Mouse (Mus musculus): ENCODE measurements around the gene Tnfsf13.

Tnfsf13 gene

GRCm38 (mm10) chr11:69681314-69682208 is 4.0 kb downstream of the Tnfsf13 start, which contains the start of gene Senp3:
Senp3 (minus strand) TSS chr11:69682084.
- DNase-seq (ENCODE audit: low spot score in 2 of 2), result peak; percentile 95 to 97

DNA sequence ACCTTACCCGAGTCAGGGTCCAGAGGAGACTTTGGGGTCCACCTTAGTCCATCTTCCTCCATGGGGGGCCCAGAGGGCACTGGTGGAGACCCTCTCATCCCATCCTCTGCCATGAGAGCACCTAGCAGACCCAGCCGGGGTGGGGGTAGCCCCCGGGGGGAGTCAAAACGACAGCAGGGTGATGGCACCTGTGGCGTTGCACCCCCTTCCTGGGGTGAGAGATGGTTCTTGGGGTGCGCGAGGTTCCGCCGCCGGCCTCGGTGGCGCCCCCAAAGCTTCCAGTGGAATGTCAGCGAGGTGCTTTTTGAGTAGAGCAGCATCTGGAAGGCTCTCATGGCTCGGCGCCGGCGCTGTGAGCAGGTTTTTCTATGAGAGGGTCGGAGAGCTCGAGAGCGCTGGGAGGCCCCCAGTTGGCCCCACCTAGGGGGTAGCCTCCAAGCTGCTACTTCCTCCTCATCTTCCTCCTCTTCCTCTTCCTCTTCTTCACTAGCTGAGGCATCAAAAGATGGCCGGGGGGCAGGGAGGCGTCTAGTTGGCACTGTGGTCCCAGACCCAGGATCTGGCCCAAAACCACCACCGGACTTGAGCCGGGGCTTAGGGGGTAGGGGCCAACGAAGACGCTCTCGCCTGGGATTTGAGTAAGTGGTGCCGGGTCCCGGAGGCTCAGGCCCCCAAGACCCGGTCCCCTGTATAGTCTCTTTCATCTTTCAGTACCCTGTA is 5.3 kb downstream of the Tnfsf13 start:
- DNase-seq (ENCODE audit: low spot score in 2 of 2), result no peak

DNA sequence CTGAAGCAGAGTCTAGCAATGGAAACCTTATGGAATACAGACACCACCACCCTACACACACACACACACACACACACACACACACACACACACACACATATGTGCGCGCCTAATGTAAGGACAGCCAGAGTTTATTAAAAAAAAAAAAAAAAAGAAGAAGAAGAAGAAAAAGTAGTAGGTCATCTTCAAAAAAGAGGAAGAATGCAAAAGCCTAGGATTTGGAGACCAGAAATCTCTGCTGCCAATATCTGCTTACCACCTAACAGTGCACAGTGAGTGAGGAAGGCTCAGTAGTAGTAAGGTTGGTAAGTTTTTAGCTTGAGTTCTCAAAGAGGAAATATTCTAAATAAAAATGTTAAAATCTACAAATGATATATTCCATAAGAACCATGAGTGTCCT is 6.4 kb downstream of the Tnfsf13 start:
- DNase-seq (ENCODE audit: low spot score in 2 of 2), result no peak

DNA sequence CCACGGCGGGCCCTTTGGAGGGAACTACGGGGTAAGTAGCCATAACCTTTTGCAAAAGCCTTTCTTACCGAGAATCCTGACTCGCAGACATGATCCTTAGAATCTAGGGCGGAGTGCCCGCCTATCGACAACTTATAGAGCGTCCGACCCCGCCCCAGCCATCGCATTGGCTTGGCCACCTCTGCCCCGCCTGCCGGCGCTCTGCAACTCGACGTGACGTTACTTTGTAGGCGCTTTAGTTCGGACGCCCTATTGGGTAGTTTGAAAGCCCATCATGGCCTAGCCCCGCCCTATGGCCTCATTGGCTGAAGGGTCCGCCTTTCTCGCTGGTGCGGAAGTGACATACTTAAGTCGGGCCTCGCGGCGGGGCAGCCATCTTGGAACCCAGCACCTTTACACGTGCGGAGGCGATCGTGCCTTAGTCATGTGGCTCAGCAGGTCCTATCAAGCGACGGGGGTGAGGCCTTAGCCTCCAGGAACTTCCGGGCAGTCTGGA is 13.3 kb downstream of the Tnfsf13 start, which contains the start of gene Eif4a1:
Gene Eif4a1 (minus strand): TSS at position 213 of the 496 bp plus-strand sequence.
- DNase-seq (ENCODE audit: low spot score in 2 of 2), result peak; percentile 100

GRCm38 (mm10) chr11:69671726-69672124 is 13.9 kb downstream of the Tnfsf13 start:
- peak; percentile 55 to 61 for DNase-seq (ENCODE audit: low spot score in 2 of 2)

- DNase-seq (ENCODE audit: low spot score in 2 of 2), result peak; percentile 91 to 92
Measured at GRCm38 (mm10) chr11:69670786-69671725, 14.5 kb downstream of the Tnfsf13 start.

GRCm38 (mm10) chr11:69666665-69667005 is 18.9 kb downstream of the Tnfsf13 start:
- DNase-seq (ENCODE audit: low spot score in 2 of 2), result no peak

DNA sequence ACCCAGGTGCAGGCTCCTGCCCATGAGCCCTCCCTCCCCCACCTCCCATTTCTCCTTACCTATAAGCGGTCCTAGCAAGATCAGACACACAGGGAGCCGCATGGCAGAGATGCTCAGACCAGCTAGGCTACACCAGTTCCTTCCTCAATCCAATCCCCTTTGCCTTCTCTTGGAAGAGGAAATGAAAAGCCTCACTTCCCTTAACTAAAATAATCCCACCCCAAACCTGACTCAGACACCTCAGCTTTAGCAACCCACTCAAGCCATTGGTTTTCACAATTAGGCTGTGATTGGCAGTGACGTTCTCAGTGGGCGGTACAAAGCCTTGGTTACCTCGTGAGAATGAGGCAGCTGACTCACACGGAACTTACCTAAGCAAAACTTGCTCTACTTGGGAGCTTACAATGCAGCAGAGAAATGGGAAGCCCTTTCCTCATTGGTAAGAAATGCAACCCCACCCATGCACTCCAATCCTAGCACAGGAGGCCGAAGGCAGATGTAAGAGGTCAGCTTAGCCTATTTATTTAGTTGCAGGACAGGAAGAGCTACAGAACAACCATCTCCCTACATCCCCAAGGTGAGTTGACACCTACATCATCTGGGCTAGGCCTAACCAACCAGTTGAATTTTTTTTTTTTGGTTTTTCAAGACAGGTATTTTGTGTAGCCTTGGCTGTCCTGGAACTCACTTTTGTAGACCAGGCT is 19.5 kb downstream of the Tnfsf13 start, which contains the start of gene Cd68:
Gene Cd68 (minus strand): TSS at position 193 of the 704 bp plus-strand sequence.
- DNase-seq (ENCODE audit: low spot score in 2 of 2), result peak in 1 of 2 experiments; percentile 74

DNA sequence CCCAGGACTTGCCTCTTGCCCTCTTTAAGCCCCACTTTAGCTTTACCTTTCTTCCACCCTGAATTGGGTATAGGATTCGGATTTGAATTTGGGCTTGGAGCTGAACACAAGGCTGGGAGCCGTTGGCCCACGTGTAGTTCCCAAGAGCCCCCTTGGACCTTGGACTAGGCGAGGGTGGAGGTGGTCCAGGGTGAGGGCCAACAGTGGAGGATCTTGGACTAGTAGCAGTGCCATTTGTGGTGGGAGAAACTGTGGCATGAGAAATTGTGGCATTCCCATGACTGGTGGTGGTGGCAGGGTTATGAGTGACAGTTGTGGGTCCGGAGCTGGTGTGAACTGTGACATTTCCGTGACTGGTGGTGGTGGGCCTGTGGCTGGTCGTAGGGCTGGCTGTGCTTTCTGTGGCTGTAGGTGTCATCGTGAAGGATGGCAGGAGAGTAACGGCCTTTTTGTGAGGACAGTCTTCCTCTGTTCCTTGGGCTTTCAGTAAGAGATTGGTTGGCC is 20.1 kb downstream of the Tnfsf13 start:
- DNase-seq (ENCODE audit: low spot score in 2 of 2), result no peak

DNA sequence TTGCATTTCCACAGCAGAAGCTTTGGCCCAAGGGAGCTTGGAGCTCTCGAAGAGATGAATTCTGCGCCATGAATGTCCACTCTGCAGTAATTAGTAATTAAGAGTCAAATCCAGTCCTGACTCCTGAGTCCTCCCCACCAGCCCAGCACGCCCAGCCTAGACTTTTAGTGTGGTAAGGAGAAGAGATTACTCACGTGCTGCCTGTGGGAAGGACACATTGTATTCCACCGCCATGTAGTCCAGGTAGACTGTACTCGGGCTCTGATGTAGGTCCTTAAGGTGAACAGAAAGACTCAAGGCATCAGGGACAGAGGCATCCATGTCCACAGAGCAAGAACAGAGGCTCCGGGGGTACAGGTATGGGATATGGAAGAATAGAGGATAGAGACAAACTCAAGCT is 20.7 kb downstream of the Tnfsf13 start:
- DNase-seq (ENCODE audit: low spot score in 2 of 2), result no peak

DNA sequence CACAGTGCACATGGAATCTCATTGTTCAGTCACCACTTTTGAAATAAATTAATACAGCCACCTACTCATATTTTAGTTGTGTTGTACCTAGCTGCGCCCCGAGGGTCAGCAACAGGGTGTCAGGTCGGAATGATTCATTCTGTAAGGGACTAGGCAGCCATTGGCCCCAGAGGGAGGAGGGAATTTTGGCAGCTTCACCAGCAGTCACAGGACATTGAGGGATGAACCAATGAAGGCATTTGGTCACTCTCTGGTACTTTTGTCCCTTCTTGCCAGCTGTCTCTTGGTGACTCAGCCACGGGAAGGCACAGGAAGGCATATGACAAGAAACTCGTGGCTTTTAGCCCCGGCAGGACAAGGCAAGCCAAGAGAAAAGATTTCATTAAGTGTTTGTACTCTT is 21.8 kb downstream of the Tnfsf13 start:
- no peak for DNase-seq (ENCODE audit: low spot score in 2 of 2)

DNA sequence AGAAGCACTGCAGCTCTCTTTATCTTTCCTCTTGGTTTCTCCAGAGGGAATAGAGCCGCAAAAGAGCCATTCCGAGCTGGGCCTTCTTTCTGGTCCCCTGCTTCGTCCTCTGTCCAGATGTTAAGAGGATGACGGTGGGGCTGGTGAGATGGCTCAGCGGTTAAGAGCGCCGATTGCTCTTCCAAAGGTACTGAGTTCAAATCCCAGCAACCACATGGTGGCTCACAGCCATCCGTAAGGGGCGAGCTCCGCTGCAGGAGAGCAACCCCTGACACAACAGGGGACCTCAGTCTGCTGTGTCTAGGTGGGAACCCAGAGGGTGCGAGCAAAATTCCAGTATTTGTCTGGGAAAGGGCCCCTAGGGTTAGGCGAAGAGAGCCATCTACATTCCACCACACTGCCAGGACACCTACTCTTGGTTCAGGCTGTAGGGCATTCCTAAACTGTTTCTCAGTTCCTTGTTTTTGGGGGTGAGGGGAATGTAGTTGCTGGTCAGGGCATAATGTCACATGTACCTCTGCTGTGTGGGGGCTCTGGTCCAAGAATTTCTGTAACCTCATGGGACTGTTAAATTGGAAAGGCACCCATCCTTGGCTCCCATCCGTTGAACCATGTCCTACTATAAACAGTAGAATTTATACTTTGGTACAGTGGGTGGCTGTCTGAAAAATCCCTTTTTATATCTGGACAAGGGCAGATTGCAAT is 22.5 kb downstream of the Tnfsf13 start:
- DNase-seq (ENCODE audit: low spot score in 2 of 2), result no peak

DNA sequence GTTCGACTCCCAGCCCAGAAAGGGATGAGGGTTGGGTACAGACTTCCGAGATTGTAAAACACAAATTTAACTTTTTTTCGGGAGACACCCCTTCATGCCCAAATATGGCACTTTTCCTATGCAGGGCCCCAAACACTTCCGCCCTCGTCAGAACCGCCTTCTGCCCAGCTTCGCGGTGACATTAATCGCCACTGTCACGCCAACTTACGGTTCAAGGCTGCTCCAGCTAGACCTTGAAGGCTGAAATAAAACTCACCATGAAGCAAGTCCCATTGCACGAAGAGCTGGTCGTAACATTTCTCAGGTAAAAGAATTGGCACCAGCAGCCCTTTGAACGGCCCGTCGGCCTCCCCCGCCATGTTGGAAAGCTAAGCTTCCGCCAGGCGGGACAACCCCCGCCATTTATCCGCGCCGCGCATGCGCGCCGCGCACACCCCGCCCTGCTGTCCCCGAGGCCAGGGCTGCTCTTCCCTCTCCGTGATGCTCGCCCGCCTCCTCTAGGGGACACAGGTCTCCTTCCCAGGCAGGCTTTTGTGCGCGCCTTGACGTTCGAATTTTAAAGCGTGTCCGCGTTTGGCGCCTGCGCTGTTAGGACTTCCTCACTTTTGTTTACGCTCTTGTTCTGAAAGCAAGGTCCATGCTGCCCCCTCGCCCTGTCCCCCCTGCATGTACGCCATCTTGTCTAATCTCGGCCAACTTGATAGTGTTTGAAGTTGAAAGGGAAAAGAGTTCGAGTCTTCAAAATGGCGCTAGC is 23.2 kb downstream of the Tnfsf13 start, which contains the start of gene Mpdu1:
Gene Mpdu1 (minus strand): TSS at position 430 of the 754 bp plus-strand sequence.
- peak; percentile 94 for DNase-seq (ENCODE audit: low spot score in 2 of 2)

- no peak for DNase-seq (ENCODE audit: low spot score in 2 of 2)
Measured at GRCm38 (mm10) chr11:69661221-69661881, 24.2 kb downstream of the Tnfsf13 start.

DNA sequence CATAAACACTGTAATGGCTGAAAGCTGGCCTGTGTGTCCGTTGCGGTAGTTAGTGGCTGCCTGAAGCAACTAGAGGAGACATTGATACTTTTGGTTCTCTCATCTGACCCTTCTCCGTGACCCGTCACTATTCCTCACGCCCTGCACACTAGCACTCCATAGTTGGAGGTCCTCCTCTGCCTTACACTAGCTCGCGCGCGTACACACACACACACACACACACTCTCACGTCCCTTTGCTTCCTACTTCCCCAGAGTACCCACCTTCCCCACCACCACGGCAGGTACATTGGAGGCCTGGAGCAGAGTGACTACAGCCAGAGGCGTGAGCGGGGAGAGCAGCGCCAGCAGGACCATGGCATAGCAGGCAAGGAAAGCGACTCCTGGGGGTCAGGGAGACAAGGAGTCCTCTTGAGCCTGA is 28.1 kb downstream of the Tnfsf13 start:
- no peak for DNase-seq (ENCODE audit: low spot score in 2 of 2)

DNA sequence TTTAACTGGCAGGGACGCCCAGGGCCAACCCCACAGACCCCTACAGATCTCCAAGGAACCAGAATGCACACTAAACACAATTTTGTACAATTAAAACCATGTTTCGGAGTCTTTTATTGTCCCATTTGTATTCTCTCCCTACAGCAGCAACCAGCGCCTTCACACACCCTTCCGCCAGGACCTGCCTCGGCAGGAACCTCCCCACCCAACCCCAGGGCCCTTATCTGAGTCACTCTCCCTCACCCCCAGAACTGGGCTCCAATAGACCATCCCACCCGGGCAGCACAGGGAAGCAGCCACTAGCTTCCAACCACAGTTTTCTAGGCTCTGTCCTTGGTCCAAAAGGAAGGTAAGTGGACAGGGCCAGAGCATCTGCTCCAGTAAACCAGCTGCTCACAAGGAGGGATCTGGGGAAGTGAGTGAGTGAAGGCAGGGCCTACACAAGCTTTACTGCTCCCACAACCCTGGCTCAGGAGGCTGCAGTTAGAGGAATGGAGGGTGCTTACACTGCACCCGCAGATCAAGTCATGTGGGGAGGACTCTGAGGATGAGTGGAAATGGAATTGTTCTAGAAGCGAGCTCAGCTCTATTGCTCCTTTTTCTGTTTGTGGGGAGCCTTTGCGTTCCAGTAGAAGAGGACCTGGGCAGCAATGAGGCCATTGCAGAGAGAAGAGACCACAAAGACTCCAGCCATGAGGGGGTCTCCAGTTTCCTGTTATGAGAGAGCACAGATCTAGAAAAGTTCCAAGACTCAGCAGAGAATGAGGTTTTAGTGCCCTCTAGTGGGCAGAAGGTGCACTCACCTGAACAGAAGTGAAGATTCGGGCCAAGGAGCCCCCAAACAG is 28.7 kb downstream of the Tnfsf13 start:
- DNase-seq (ENCODE audit: low spot score in 2 of 2), result no peak

GRCm38 (mm10) chr11:69656065-69656455 is 29.5 kb downstream of the Tnfsf13 start:
- DNase-seq (ENCODE audit: low spot score in 2 of 2), result no peak
